Mouse (Mus musculus): ENCODE data around the gene Rap1gap.

DNA sequence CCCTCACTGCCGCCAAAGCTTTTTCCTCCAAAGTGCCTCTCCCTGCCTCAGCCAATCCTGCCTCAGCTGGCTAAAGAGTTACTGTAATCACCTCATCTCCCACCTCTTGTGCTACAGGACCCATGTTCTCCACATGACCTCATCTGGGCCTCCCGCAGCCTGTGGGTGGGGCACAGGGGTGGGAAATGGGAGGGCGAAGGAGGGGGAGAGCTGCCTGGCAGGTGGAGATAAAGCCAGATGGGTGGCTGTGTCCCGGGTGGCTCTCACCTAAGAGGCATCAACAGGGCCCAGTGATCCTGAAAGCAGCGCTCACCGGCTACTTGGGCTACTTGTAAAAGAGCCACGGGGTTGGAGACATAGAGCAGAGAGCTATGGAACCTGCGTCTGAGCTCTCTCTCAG lies 86.8 kb downstream of the Rap1gap start:
- TF ChIP-seq POLR2A (IDR thresholded peaks at IDR 0.05; ENCODE audit: borderline replicate concordance, extremely low read depth, insufficient read depth, insufficient read length, poor library complexity, severe bottlenecking) (no peak), CTCF (IDR thresholded peaks at IDR 0.05; ENCODE audit: borderline replicate concordance, extremely low read depth, insufficient read depth, insufficient read length) (no peak)
